Comparison of ENCODE assay signal across 18 mouse cellular contexts in the genomic region with DNA sequence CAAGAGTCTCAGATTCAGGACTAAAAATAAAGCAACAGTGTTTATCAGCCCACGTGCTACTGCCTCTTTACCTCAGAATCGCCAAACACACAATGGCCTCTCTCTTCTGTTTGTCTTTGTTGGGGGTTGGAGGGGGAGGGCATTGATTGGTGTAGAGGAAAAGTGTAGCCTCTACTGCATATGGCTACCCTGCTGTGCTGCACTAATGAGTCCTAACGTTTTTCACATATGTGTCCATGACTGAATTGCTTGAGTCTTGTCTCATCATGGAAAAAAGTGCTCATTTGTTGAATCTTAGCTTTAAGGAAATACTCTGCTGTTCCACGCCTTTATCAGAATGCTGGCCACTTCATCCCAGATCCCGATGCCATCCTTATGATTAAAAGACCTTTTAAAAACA.
"Had no signal": no experiment of that assay in that cellular context is flagged by ENCODE, and none has a peak within 500 bp of the region (broad histone marks: within the 10 kb centered on the region; RNA-seq: fewer than 3 reads in every experiment).

No protein-coding gene starts in this region.

- H3K9ac ChIP-seq: lung, embryonic 14.5 days; midbrain, embryonic 12.5 days; neural tube, embryonic 13.5 days; neural tube, embryonic 15.5 days; stomach, embryonic 15.5 days had no signal

- H3K4me3 ChIP-seq: midbrain, embryonic 10.5 days; midbrain, embryonic 12.5 days; myocyte; neural tube, embryonic 13.5 days; neural tube, embryonic 15.5 days; stomach, embryonic 15.5 days had no signal

- H3K4me2 ChIP-seq: lung, embryonic 14.5 days; midbrain, embryonic 12.5 days; neural tube, embryonic 13.5 days; neural tube, embryonic 15.5 days; stomach, embryonic 15.5 days had no signal

- H3K4me1 ChIP-seq: midbrain, embryonic 10.5 days; midbrain, embryonic 12.5 days; neural tube, embryonic 13.5 days; neural tube, embryonic 15.5 days; stomach, embryonic 15.5 days had no signal

- H3K9me3 ChIP-seq: midbrain, embryonic 10.5 days; midbrain, embryonic 12.5 days; neural tube, embryonic 13.5 days; neural tube, embryonic 15.5 days; stomach, embryonic 15.5 days had no signal

- H3K36me3 ChIP-seq: midbrain, embryonic 10.5 days; midbrain, embryonic 12.5 days; neural tube, embryonic 13.5 days; neural tube, embryonic 15.5 days; stomach, embryonic 15.5 days had no signal

- H3K27me3 ChIP-seq: midbrain, embryonic 12.5 days; neural tube, embryonic 13.5 days; neural tube, embryonic 15.5 days; stomach, embryonic 15.5 days had no signal

- DNase-seq: lung, adult 18-20 months; lung, embryonic 14.5 days; lung, postnatal 10 days; lung, postnatal 4 days; right cerebral cortex, adult 18-20 months; right cerebral cortex, postnatal 25 days; right cerebral cortex, postnatal 4 days; spleen, adult 18-20 months; thymus, adult 2 months; thymus, postnatal 25 days; thymus, postnatal 4 days had no signal

- H3K27ac ChIP-seq: midbrain, embryonic 10.5 days; midbrain, embryonic 12.5 days; neural tube, embryonic 13.5 days; neural tube, embryonic 15.5 days; stomach, embryonic 15.5 days; stomach, postnatal 0 days had no signal
